Mouse (Mus musculus) megakaryocyte-erythroid progenitor cell, adult 5-6 weeks (primary cell): ENCODE data around the gene Zfpm1. TPM values are rescaled to one million over a fixed set of nuclear protein-coding genes. Genes with fewer than 3 reads are reported as not detected.

Experiments used
- ATAC-seq: replicated peaks from 2 replicates; pipeline ENCODE4 v1.8.0; 2016; ENCODE audit warnings: mild to moderate bottlenecking, inconsistent platforms; ENCODE audit not compliant: severe bottlenecking, poor library complexity, low FRiP score, low TSS enrichment
- total RNA-seq, 2 experiments: library from RNA; stranded (forward) in 1 of 2; stranded (reverse) in 1 of 2; fragments of 200-1000, 215-1000 nt in 1 of 2; fragments of >200 nt in 1 of 2; fragmentation: Nextera tagmentation in 1 of 2; gene quantifications; 2 replicates each; pipeline ENCODE4 v1.2.3; 2014 to 2017

Zfpm1 gene
- total RNA-seq (2014; fragmentation: Nextera tagmentation): 188 and 219 TPM in 2 replicates
- total RNA-seq (2017): 43.8 and 102 TPM in 2 replicates

- ATAC-seq: no peak
Observed at GRCm38 (mm10) chr8:122282035-122282358, at the start of gene Zfpm1. Zfpm1 (plus strand) TSS chr8:122282141.

GRCm38 (mm10) chr8:122234055-122234454 lies 47.9 kb upstream of the Zfpm1 start:
- no peak for ATAC-seq

- no peak for ATAC-seq
Observed at GRCm38 (mm10) chr8:122236521-122236920, 45.4 kb upstream of the Zfpm1 start.

GRCm38 (mm10) chr8:122238225-122238624 lies 43.7 kb upstream of the Zfpm1 start:
- ATAC-seq: no peak

- ATAC-seq: no peak
Observed at GRCm38 (mm10) chr8:122238731-122239130, 43.2 kb upstream of the Zfpm1 start.

- no peak for ATAC-seq
Observed at GRCm38 (mm10) chr8:122240241-122241026, 41.5 kb upstream of the Zfpm1 start.

- ATAC-seq: no peak
Observed at GRCm38 (mm10) chr8:122243310-122243709, 38.6 kb upstream of the Zfpm1 start.

- ATAC-seq: no peak
Observed at GRCm38 (mm10) chr8:122245161-122245560, 36.8 kb upstream of the Zfpm1 start.

- no peak for ATAC-seq
Observed at GRCm38 (mm10) chr8:122246257-122247211, 35.4 kb upstream of the Zfpm1 start.

GRCm38 (mm10) chr8:122251739-122252138 lies 30.2 kb upstream of the Zfpm1 start:
- no peak for ATAC-seq

- no peak for ATAC-seq
Observed at GRCm38 (mm10) chr8:122252366-122252765, 29.6 kb upstream of the Zfpm1 start.

- peak; percentile 57 for ATAC-seq
Observed at GRCm38 (mm10) chr8:122259351-122259750, 22.6 kb upstream of the Zfpm1 start.

- ATAC-seq: no peak
Observed at GRCm38 (mm10) chr8:122260755-122261154, 21.2 kb upstream of the Zfpm1 start.

- no peak for ATAC-seq
Observed at GRCm38 (mm10) chr8:122262835-122263234, 19.1 kb upstream of the Zfpm1 start.

GRCm38 (mm10) chr8:122264243-122264642 lies 17.7 kb upstream of the Zfpm1 start:
- ATAC-seq: no peak

- ATAC-seq: no peak
Observed at GRCm38 (mm10) chr8:122265522-122265921, 16.4 kb upstream of the Zfpm1 start.

- no peak for ATAC-seq
Observed at GRCm38 (mm10) chr8:122266867-122267266, 15.1 kb upstream of the Zfpm1 start.

- no peak for ATAC-seq
Observed at GRCm38 (mm10) chr8:122268861-122269260, 13.1 kb upstream of the Zfpm1 start.

GRCm38 (mm10) chr8:122269404-122269803 lies 12.5 kb upstream of the Zfpm1 start:
- peak; percentile 29 for ATAC-seq

GRCm38 (mm10) chr8:122270555-122270954 lies 11.4 kb upstream of the Zfpm1 start:
- ATAC-seq: no peak
